Mouse (Mus musculus): ENCODE data around the gene Abca4.

Gene Abca4

DNA sequence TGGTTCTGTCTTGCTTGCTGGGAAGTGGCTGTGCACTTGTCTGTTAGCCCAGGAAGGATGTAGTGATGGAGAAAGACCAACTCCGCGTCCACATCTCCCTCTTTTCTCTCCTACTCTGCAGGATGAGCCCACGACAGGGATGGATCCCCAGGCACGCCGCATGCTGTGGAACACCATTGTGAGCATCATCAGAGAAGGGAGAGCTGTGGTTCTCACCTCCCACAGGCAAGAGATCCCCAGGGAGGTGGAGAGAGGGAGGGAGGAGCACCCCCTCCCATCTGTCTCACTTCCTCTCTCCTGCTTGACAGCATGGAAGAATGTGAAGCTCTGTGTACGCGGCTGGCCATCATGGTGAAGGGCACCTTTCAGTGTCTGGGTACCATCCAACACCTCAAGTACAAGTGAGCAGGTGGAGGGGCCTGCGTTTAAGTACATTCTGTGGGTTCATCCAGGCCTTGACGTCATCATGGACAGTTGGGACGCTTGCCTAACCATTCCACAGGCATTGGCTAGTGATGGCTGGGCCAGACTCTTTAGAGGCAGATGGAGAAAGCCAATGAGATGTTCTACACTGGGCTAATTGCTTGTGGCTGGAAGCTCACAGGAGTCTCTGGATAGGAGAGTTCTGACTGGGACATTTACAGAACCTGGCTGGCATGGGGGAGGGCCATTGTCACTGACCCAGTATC is 126.5 kb downstream of the Abca4 start:
- DNase-seq (ENCODE audit: low spot score in 2 of 2), result no peak

DNA sequence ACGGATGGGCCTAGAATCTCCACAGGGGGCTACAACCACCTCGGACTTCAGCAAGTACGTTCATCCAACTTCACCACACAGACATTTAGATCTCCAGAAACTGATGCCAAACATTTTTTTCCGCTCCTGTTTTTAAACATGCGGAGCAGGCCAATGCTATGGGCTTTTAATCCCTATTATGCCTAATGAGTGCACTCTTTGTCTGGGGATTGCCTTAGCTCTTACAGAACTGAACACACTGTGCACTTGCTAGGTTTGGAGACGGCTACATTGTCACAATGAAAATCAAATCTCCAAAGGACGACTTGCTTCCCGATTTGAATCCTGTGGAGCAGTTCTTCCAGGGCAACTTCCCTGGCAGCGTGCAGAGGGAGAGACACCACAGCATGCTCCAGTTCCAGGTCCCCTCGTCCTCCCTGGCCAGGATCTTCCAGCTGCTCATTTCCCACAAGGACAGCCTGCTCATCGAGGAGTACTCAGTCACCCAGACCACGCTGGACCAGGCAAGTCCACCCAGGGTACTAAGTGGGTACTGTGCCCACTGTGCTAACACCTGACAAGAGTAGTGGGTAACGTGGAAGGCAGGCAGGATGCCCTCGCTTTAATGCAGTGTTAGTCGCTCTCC is 129.4 kb downstream of the Abca4 start:
- DNase-seq (ENCODE audit: low spot score in 2 of 2), result no peak

DNA sequence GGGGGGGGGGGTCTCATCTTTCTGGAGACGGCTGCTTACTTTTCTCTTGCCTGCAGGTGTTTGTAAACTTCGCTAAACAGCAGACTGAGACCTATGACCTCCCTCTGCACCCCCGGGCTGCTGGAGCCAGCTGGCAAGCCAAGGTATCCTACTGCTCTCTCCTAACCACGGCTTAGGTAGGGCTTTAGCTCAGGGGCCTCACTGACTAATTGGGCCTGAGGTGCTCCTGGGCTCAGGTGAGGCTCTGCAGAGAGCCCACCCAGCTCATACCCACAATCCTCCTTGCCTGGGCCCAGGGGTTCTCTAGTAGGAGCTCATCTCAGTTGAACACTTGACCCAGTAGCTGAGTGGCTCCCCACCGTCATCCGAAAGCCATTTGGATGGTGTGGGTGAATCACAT is 131.8 kb downstream of the Abca4 start:
- DNase-seq (ENCODE audit: low spot score in 2 of 2), result no peak

DNA sequence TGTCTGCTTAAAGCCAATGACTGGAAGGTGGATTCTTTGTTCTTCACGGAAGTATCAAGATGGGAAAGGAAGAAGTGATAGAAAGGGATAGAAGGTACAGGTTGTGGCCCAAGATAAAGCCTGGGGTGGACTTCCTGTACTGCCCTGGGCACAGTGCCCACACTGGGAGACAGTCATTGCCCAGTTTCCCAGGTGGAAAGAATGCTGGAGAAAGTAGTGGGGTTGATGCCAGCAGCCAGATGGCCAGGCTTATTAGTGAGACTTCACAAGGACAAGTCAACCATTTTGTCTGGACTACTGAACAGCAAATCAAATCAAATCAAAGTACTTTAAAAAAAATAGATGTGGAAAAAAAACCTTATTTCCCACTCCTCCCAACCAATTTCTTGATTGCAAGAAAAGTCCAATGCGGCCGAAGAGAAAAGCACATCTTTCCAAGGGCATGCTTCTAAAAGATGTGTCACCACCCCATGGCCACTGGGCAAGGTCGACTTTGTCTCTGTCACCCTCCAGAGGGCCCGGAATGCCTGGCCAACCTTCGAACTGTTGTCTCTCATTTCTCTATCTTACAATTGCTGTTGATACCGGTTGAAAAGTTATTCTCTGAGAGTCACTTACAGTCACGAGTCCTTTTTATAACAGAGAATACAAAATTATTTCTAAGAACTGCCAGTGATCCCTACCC is 132.6 kb downstream of the Abca4 start:
- DNase-seq (ENCODE audit: low spot score in 2 of 2), result no peak

DNA sequence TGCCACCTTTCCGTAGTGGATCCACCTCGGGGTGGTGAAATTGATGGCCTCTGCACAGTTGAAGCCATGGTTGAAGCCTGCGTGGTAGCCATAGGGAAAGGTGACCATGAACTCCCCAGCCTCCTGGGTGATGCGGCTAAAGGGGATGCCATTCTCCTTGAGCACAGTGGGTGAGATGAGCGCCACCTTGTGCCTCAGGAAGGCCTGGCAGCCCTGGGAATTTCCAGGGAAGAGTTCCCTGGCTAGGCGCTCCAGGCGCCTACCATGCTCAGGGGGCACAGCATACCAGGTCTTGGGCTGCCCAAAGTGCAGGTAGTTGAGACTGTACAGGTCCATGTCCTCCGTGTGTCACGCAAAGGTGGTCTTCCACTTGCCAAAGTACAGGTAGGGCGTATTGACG is 139.9 kb downstream of the Abca4 start:
- no peak for DNase-seq (ENCODE audit: low spot score in 2 of 2)

DNA sequence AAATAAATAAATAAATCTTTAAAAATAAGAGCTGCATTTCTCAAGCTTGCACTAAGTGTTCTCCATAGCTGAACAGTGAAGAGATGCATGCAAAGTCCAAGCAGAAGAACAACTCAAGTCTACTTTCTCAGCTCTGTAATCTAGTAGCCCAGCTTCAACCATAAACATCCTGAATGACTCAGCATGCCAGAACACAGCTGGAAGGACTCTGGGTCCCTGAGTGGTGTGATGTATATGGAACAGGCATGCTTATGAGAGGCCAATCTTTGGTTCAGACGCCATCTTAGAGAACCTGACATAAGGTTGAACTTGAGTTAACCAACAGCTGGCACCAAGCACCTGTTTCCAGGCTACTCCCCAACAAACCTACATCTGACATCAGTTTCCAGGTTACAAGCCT is 142.7 kb downstream of the Abca4 start:
- no peak for DNase-seq (ENCODE audit: low spot score in 2 of 2)

DNA sequence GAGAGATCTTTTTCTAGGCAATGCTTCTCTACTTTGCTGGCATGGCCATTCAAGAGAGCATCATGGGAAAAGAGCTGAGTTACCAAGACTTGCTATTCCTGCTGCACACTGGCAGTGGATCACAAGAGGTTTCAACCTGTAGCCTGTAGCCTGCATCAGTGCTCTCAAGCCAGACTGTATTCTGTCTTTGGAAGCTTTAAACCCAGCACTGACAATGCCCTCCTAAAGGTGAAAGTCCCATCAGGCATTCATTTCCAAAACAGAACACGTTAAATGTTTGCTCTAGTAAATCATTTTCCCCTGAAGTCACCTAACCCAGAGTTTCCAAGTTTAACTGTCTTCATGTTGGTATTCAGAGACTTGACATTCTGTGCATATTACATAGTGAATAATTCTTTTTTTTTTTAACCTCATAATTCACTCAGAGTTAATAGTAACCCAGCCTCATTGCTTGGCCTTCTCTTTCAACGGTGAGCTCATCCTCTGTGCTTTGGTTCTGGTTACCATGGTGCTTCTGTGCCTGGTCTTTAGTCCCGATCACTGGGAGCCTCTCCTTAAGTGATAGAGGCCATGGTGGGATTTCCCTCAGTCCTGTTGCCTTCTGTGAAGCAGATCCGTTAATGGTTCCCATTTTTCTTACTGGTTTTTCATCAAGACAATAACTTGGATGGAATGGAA is 152.5 kb downstream of the Abca4 start:
- DNase-seq (ENCODE audit: low spot score in 2 of 2), result no peak

DNA sequence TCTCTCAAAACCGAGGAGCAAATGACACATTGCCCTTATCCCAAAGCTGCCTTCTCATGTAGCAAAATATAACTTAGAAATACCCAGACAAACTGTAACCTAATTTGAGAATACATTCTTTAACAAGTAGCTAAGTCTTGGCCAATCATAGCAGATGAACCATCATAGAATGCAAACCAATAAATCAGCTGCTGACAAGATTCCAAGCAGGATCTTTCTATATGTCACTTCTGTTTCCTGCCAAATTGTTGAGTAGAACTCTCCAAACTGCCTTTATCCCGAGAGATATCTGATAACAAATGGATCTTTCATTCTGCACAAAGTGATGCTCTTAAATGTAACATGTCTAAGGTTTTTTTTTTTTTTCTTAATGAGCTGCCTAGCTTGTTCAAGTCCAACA is 154.3 kb downstream of the Abca4 start:
- no peak for DNase-seq (ENCODE audit: low spot score in 2 of 2)

DNA sequence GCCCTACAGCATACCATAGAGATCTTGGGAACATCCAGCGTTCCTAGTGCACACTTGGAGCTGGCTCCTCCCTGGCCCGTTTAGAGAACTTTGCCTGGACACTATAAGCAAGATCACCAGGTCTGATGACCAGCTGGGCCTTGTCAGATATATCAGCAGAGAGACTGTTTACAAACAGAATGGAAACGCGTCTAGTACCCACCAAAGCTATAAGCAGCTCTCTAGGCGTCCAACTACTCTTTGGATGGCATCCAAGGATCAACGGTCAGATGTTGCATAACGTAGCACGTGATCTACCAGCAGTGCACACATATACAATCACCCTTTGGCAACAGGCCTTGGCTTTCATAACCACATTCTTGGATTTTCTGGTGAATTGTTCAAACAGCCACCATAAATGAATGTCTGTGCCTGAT is 154.7 kb downstream of the Abca4 start:
- DNase-seq (ENCODE audit: low spot score in 2 of 2), result peak in 1 of 2 experiments; percentile 35

DNA sequence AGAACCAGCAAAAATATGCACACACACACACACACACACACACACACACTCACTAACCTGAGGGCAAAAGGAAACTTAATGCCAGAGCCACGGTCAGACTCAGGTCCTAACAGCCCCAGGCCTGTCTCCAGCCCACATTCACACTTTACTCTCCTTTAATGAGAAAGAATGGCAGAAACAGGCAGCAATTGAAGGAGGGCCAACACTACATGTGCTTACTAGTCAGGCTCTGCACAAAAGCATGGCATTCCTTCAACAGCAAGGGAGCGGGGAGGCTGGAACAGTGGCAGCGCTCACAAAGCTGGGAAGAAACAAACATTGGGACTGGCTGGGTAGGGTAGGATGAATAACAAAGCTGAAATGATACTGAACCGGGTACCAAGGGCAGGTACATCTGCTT is 155.4 kb downstream of the Abca4 start:
- DNase-seq (ENCODE audit: low spot score in 2 of 2), result no peak

DNA sequence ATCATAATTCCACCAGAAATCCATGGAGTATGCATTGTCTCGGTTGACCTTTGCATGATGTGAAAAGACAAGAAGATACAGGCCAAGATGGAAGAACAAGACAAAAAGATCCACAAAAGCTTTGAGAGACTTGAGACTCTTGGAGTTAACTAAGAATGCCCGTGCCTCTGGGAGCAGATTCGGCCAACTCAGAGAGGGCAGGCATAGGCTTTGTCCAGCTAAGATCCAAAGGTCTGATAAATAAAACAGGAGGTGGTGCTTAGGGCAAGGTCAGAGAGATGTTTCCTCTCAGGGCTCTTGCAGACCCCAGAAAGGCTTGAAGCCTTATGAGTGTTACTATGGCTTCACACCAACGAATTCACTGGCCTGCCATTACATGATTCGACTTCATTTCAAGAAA is 155.8 kb downstream of the Abca4 start:
- no peak for DNase-seq (ENCODE audit: low spot score in 2 of 2)

DNA sequence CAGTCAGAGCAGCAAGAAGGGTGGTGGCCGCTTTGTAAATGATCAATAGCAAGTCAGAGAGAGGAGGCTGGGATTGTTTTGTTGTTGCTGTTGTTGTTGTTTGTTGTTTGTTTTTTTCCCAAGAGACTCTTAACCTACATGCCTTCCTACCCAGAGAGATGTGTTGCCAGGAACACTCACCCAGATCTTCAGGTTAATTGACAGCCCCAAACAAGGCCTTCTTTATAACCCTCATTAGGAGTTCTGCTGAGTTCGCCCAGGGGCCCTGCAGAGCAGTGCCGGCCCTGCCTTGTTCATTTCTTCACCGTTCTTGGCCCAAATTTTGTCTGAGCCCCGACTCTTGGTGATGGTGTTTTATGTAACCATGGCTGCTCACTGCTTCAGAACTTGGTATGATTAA is 156.2 kb downstream of the Abca4 start:
- DNase-seq (ENCODE audit: low spot score in 2 of 2), result no peak

DNA sequence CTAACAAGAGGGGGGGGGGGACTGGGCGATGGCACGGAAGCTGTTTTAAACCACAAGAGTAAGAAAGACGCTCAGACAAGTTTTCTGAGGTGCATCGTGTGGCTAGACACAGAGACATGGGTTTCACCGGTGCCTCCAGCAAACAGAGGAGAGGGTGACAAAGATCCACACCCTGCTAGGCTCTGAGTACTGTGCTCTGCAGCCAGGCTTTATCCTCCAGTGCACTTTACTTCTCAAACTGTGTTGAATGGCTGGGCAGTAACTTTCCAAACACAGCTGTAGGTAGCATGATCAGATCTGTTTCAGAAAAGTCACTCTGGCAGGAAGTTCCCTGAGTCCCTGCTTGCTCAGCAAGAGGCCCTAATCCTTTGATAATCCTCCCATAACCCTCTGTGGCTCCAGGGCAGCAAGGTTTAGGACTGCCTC is 158.1 kb downstream of the Abca4 start:
- DNase-seq (ENCODE audit: low spot score in 2 of 2), result no peak

DNA sequence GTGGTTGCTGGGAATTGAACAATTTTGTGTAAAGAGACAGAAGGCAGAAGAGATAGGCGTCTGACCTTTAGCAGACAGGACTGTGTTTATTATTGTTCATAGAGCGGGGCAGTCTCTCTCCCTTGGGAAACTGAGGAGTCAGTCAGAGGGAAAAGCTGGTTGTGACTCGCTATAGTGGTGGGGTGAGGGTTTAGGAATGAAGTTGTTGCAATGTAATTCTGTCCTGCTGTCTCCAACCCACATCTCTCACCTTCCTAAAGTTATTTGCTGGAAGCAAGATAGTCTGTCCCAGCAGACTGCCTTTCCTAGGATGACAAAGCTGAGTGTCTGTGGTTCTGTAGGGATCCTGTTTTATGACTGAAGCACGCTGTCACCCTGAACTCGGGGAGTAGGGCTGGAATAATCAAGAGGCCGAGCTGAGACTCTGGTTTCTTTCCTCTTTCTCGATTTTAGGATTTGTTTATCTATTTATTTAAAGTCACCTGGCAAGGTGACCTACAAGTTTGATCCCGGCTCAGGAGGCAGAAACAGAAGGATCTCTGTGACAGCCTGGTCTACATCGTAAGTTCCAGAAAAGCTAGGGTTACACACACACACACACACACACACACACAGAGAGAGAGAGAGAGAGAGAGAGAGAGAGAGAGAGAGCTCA is 159.6 kb downstream of the Abca4 start:
- no peak for DNase-seq (ENCODE audit: low spot score in 2 of 2)

DNA sequence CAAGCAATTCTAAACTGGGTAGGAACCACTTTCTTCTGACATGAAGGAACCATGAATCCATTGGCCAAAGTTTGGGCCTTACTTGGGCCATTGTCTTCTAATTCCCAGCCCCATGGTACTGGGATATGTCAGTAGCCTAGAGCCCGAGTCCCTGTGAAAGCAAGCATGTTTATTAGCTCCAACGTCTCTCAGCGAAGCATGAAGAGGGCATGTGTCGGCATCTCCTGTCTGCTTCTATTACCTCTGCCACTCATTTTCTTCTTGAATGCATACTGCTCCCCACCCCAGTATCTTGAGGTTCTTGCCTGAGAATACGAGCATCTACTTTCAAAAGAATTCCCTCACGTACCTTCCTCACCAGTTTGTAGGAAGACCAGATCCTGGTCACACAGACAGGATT is 161.5 kb downstream of the Abca4 start:
- no peak for DNase-seq (ENCODE audit: low spot score in 2 of 2)

DNA sequence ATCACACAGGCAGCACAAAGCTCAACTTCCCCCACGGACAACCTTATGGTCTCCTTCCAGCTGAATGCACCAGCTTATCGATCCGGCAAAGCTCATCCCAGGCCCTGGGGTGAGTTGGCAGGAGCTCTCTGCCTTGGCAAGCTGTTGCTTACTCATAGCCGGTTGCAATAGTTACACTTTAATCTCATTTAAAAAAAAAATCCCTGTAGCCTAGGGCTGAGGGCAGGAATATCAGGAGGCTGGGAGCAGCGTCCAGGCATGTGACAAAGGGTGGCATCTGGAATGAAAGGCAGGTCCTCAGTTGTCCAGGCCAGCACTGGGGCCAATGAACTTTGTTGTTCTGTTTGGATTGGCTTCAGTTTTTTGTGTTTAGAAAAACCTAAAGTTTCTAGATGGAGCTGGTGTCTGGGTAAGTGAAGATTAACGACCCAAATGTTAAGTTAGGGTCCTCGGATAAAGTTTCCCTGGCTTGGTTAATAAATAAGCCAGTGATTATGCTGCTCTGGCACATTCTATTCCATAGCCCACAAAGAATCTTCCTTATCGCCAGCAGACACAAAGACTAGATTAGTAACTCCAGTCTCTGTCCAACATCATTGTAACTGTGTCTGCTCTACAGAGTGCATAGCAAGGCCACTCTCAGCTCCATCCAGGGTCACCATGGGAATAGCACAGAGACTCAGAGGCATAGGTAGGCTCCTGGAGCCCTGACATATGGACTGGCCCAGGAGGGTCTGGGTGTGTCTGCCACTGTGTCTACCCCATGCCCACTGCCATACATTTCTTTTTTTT is 162.2 kb downstream of the Abca4 start:
- DNase-seq (ENCODE audit: low spot score in 2 of 2), result no peak

DNA sequence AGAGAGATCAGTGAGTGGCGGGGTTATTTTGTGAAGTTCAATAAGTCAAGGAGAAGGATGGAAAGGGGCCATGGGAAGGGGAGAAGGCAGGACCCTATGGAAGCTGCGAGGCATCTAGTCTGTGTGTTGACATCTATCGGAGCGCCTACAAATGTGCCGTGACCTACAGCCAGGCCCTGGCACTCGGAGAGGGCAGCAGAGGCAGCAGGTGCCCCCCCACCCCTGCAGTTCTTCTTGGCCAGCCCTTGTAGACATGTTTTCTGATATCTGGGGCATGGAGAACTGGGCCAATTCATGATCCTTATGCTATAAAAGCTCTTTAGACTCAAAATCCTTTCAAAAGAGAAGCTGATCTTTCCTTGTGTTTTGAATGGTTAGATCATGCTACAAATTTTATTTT is 163.5 kb downstream of the Abca4 start:
- no peak for DNase-seq (ENCODE audit: low spot score in 2 of 2)

DNA sequence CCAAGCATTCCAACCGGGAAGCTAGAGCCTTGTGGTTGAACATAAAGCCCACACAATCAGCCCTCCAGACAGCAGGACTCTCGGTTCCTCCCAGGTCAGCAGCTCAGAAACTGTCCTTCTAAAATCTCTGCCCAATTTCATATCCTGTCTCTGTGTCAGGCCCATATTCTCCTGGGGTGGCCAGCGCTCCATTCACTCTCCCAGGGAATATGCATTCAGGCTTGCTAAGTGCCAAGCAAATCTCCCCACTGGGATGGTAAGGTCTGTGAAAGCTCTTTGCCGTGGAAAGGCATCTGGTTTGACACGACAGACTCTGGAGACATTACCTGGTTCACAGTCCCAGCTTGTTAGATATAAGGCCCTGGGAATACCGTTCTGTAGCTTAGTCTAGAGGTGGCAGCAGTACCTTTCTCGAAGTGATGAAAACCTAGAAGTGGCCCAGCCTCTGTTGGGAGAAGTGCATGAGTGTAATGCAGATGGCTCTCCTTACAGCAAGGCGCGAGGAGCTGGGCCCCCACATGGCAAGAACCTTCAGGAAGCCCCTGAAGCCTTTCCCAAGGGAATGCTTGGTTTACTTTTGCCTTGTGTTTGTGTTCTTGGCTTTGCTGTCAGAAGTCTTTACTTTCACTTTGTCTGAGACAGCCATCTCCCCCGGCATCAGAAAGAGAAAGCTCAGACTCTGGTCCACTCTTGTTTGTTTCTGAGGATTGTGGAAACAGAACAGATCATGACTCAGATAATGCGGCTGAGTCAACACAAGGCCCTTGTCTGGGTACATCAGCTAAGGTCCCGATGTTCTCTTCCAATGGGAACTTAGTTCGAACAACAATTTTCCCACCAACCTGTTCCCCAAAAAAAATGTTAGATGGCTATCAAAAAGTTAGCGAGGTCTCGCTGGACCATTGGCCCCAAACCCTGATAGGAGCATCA is 164.3 kb downstream of the Abca4 start:
- no peak for DNase-seq (ENCODE audit: low spot score in 2 of 2)

DNA sequence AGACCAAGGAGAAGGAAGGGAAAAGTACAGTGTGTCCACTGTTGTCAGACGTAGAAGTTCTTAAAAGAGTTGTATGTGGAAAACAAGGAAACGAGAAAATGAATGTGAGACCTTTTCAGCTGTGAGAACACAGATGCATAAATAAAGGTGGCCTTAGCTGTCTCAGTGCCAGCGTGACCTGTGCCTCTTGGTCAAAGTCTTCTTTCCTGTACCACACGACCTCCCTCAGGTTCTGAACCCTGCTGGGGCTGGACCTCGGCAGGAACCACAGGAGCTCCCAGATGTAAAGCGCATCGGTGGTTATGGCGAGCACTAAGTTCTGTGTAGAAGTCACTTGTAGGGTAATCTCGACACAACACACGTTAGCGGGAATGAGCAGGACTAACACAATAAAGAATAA is 165.3 kb downstream of the Abca4 start:
- DNase-seq (ENCODE audit: low spot score in 2 of 2), result no peak

DNA sequence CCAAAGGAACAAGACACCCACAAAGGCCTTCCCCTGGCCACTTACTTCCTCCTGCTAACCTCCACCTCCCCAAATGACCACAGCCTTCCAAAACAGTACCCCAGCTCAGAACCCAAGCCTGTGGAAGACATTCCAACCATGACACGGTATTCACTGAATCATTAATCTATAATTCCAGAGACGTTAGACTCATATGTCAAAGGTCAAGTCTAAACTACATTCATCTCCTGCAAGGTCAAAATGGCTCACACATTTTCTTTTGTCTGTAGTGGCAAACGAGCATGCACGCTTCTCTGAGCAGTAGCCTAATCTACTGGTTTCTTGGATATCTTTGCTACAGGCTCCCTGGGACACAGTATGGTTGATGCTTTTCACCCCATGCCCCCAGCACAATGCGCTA is 166.2 kb downstream of the Abca4 start:
- no peak for DNase-seq (ENCODE audit: low spot score in 2 of 2)

Data from urinary bladder, postnatal 4 days (tissue).